Mouse (Mus musculus): ENCODE results near the gene Elobl.

Elobl gene

GRCm38 (mm10) chr11:88986616-88987015 is 19.9 kb upstream of the Elobl start:
- DNase-seq (ENCODE audit: low spot score): no peak

GRCm38 (mm10) chr11:88981337-88981736 is 14.6 kb upstream of the Elobl start:
- DNase-seq (ENCODE audit: low spot score): no peak

- no peak for DNase-seq (ENCODE audit: low spot score)
Observed at GRCm38 (mm10) chr11:88977188-88977587, 10.5 kb upstream of the Elobl start.

- DNase-seq (ENCODE audit: low spot score): no peak
Observed at GRCm38 (mm10) chr11:88976320-88976719, 9.6 kb upstream of the Elobl start.

- DNase-seq (ENCODE audit: low spot score): peak; percentile 92
Observed at GRCm38 (mm10) chr11:88973776-88974701, 7.3 kb upstream of the Elobl start.

GRCm38 (mm10) chr11:88970202-88970732 is 3.5 kb upstream of the Elobl start, which contains the start of gene Coil:
Gene Coil (plus strand): TSS chr11:88970252.
- peak; percentile 46 for DNase-seq (ENCODE audit: low spot score)

- DNase-seq (ENCODE audit: low spot score): no peak
Observed at GRCm38 (mm10) chr11:88958851-88959250, 7.9 kb downstream of the Elobl start.

- peak; percentile 94 for DNase-seq (ENCODE audit: low spot score)
Observed at GRCm38 (mm10) chr11:88955217-88955969, 11.3 kb downstream of the Elobl start, which contains the start of gene Scpep1. Gene Scpep1 (minus strand): TSS chr11:88955465.

GRCm38 (mm10) chr11:88954803-88955202 is 11.9 kb downstream of the Elobl start:
- DNase-seq (ENCODE audit: low spot score): no peak

- DNase-seq (ENCODE audit: low spot score): no peak
Observed at GRCm38 (mm10) chr11:88953582-88953981, 13.1 kb downstream of the Elobl start.

GRCm38 (mm10) chr11:88952117-88952516 is 14.6 kb downstream of the Elobl start:
- no peak for DNase-seq (ENCODE audit: low spot score)

GRCm38 (mm10) chr11:88951576-88951975 is 15.2 kb downstream of the Elobl start:
- no peak for DNase-seq (ENCODE audit: low spot score)

GRCm38 (mm10) chr11:88950640-88951250 is 16.0 kb downstream of the Elobl start:
- no peak for DNase-seq (ENCODE audit: low spot score)

- DNase-seq (ENCODE audit: low spot score): no peak
Observed at GRCm38 (mm10) chr11:88949802-88950639, 16.7 kb downstream of the Elobl start.

- no peak for DNase-seq (ENCODE audit: low spot score)
Observed at GRCm38 (mm10) chr11:88948896-88949295, 17.8 kb downstream of the Elobl start.

GRCm38 (mm10) chr11:88945971-88946585 is 20.7 kb downstream of the Elobl start:
- DNase-seq (ENCODE audit: low spot score): no peak

GRCm38 (mm10) chr11:88941489-88941888 is 25.2 kb downstream of the Elobl start:
- DNase-seq (ENCODE audit: low spot score): no peak

GRCm38 (mm10) chr11:88939634-88940033 is 27.1 kb downstream of the Elobl start:
- DNase-seq (ENCODE audit: low spot score): no peak

- DNase-seq (ENCODE audit: low spot score): no peak
Observed at GRCm38 (mm10) chr11:88938770-88939169, 28.0 kb downstream of the Elobl start.

- DNase-seq (ENCODE audit: low spot score): no peak
Observed at GRCm38 (mm10) chr11:88937886-88938285, 28.8 kb downstream of the Elobl start.
